Mouse (Mus musculus): ENCODE measurements around the gene Gm8720. TPM values are rescaled to one million over a fixed set of nuclear protein-coding genes. Genes with fewer than 3 reads are reported as not detected.
"Not testable (repeated sequence)": the region's sequence is repeated elsewhere in the genome, so short reads cannot be mapped to it uniquely, and the experiment has no call there.

Gm8720 gene
- polyA plus RNA-seq (2016; fragmentation: Nextera tagmentation; extraction: Ambion mirVana), result not detected in 2 replicates

GRCm38 (mm10) chr7:23067356-23067755 lies at the start of gene Gm8720:
Gene Gm8720, minus strand, starts transcription at chr7:23067456.
- WGBS, result no CpG with 5 or more reads among the region's 1 CpGs
- not testable (repeated sequence) for H3K4me2 ChIP-seq; H3K4me1 ChIP-seq; H3K4me3 ChIP-seq (replicated peaks); ATAC-seq (ENCODE audit: low FRiP score); H3K9ac ChIP-seq; H3K9me3 ChIP-seq; H3K27me3 ChIP-seq; H3K36me3 ChIP-seq (replicated peaks); H3K27ac ChIP-seq

- not testable (repeated sequence) for H3K9me3 ChIP-seq; H3K9ac ChIP-seq; H3K4me1 ChIP-seq; H3K4me2 ChIP-seq; H3K4me3 ChIP-seq (replicated peaks); H3K36me3 ChIP-seq (replicated peaks); H3K27me3 ChIP-seq; ATAC-seq (ENCODE audit: low FRiP score); H3K27ac ChIP-seq
- no CpG with 5 or more reads among the region's 1 CpGs for WGBS
Measured at GRCm38 (mm10) chr7:23055240-23055639, 12.0 kb downstream of the Gm8720 start, which contains the start of gene Vmn1r163. Gene Vmn1r163, plus strand, starts transcription at chr7:23055540.

DNA sequence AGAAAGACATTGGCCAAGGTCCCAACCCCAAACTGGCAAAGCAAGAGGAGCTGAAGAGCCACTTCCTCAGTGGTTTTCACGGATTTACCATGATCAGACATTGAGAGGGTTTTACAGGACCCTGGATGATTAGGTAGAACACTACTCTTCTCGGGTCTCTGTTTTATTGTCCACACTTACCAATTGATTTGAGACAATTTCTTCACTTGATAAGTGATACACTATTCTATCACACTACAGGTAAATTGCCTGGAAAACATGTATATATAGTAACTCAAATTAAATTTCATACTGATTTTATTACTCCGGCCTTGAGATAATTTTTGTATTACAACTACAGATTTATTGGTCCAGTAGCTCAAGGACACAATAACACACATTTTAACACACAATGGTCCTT lies 47.4 kb downstream of the Gm8720 start, which contains the start of gene Gm4216:
Gene Gm4216, minus strand, starts transcription at position 101 of the 400 bp plus-strand sequence.
- H3K36me3 ChIP-seq (replicated peaks); H3K9ac ChIP-seq; H3K9me3 ChIP-seq; ATAC-seq (ENCODE audit: low FRiP score); H3K27me3 ChIP-seq; H3K4me3 ChIP-seq (replicated peaks); H3K4me1 ChIP-seq; H3K4me2 ChIP-seq; H3K27ac ChIP-seq: not testable (repeated sequence)
- WGBS, result no CpG with 5 or more reads among the region's 3 CpGs

Other genes with a start within 250 kb of the Gm8720 start
- gene Vmn1r159, start 223.9 kb downstream of the Gm8720 start, polyA plus RNA-seq (2016; fragmentation: Nextera tagmentation; extraction: Ambion mirVana), result not detected in 2 replicates
- not detected in 2 replicates for gene Vmn1r160, start 196.2 kb downstream of the Gm8720 start, polyA plus RNA-seq (2016; fragmentation: Nextera tagmentation; extraction: Ambion mirVana)
- gene Gm4214, start 82.8 kb downstream of the Gm8720 start, polyA plus RNA-seq (2016; fragmentation: Nextera tagmentation; extraction: Ambion mirVana), result not detected in 2 replicates
- not detected in 2 replicates for gene Gm4216, start 47.5 kb downstream of the Gm8720 start, polyA plus RNA-seq (2016; fragmentation: Nextera tagmentation; extraction: Ambion mirVana)
- gene Vmn1r163, start 11.9 kb downstream of the Gm8720 start, polyA plus RNA-seq (2016; fragmentation: Nextera tagmentation; extraction: Ambion mirVana), result not detected in 2 replicates
- not detected in 2 replicates for gene Gm10662, start 77.0 kb upstream of the Gm8720 start, polyA plus RNA-seq (2016; fragmentation: Nextera tagmentation; extraction: Ambion mirVana)
- gene Vmn1r165, start 149.9 kb upstream of the Gm8720 start, polyA plus RNA-seq (2016; fragmentation: Nextera tagmentation; extraction: Ambion mirVana), result not detected in 2 replicates
- gene Vmn1r166, start 184.2 kb upstream of the Gm8720 start, polyA plus RNA-seq (2016; fragmentation: Nextera tagmentation; extraction: Ambion mirVana), result not detected in 2 replicates
- not detected in 2 replicates for gene Gm6902, start 211.4 kb upstream of the Gm8720 start, polyA plus RNA-seq (2016; fragmentation: Nextera tagmentation; extraction: Ambion mirVana)
- not detected in 2 replicates for gene Nlrp4e, start 233.7 kb upstream of the Gm8720 start, polyA plus RNA-seq (2016; fragmentation: Nextera tagmentation; extraction: Ambion mirVana)

All from forebrain, embryonic 12.5 days (tissue).